Mouse (Mus musculus): ENCODE measurements around the gene Trmt10c.

GRCm38 (mm10) chr16:56029661-56030082, 7.9 kb downstream of the Trmt10c start, which contains the start of gene Pcnp:
- no peak for TF ChIP-seq CTCF (IDR thresholded peaks at IDR 0.05)
- TF ChIP-seq EP300 (IDR thresholded peaks at IDR 0.05), result peak; percentile 20; the same call in 1 of the 2 replicates
